Mouse (Mus musculus) adrenal gland, postnatal 25 days (tissue): ENCODE measurements around the gene Akr1cl. TPM values are rescaled to one million over a fixed set of nuclear protein-coding genes. Genes with fewer than 3 reads are reported as not detected.

Source experiments
- DNase-seq: peaks from one replicate; pipeline ENCODE4 v3.0.0; 2021; ENCODE audit warnings: mixed read lengths
- total RNA-seq: library from RNA; stranded (reverse); gene quantifications from 2 replicates; pipeline ENCODE4 v1.2.3, GENCODE M21; 2021

Akr1cl gene
- total RNA-seq, 1 experiment from 2014 or later: 2,446 TPM

DNA sequence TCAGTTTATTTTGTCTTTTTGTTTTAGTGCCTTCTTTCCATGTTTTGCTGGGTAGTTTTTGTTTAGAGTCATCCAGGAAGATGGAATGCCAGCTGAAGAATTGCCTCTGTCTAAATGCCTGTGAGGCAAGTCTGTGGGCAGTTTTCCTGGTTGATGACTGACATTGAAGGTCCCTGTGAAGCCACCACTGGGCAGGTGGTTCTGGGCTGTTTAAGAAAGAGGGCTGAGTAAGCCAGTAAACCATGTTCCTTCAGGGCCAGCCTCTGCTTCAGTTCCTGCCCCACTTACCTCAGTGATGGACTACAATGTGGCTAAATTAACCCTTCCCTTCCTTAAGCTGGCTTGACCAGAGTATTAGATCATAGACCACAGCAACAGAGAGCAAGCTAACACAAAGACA, 44.4 kb downstream of the Akr1cl start:
- DNase-seq: no peak

GRCm38 (mm10) chr1:64986120-64986519, 46.4 kb downstream of the Akr1cl start:
- DNase-seq: peak; percentile 77

DNA sequence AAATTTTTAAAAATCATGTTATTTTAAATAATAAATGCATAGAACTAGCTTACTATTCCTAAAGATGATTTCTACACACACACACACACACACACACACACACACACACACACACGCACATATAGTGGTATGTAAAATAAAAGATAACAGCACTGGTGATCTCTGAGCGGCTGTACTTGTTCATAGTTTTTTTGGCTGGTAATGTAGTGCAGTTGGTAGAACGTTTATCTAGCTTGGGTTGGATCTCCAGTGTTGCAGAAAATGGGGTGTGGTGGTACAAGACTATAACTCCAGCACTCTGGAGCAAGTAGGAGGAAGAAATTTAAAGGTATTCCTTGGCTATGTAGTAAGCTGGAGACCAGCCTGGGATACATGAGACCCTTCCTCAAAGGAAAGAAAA, 49.3 kb downstream of the Akr1cl start:
- DNase-seq: no peak

- no peak for DNase-seq
Measured at GRCm38 (mm10) chr1:64978321-64978799, 54.2 kb downstream of the Akr1cl start.

- no peak for DNase-seq
Measured at GRCm38 (mm10) chr1:64975346-64975745, 57.2 kb downstream of the Akr1cl start.

DNA sequence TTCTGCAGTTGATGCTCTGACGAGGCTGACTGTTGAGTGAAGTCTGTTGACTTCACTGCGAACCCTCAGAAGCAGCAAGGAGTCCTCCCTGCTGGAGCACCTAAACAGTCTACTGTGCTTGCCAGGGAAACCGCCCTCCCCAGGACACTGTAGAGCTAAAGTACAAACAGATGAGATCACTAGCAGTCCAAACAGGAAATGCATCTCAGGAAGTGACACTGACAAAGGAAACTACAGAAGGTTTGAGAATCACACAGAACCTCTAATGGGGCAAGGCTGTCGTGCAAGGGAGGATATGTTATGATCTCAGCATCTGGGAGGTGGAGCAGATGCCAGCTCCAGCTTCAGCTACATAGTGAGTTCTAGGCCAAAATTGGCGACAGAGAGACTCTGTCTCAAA, 61.9 kb downstream of the Akr1cl start:
- no peak for DNase-seq

Other genes with a start within 250 kb of the Akr1cl start
- gene Plekhm3, start 75.9 kb downstream of the Akr1cl start, total RNA-seq: 20.7 and 23.6 TPM in 2 replicates
- gene Cryge, start 18.4 kb upstream of the Akr1cl start, total RNA-seq: 0.49 TPM in 1 of 2 replicates, not detected in the other
- gene Crygd, start 30.7 kb upstream of the Akr1cl start, total RNA-seq: not detected in 2 replicates
- not detected in 2 replicates for gene Crygc, start 40.9 kb upstream of the Akr1cl start, total RNA-seq
- gene Crygb, start 49.5 kb upstream of the Akr1cl start, total RNA-seq: not detected in 2 replicates
- gene Cryga, start 70.6 kb upstream of the Akr1cl start, total RNA-seq: not detected in 2 replicates
- gene Gm28845, start 86.8 kb upstream of the Akr1cl start, total RNA-seq: not detected in 2 replicates
- not detected in 2 replicates for gene D630023F18Rik, start 90.5 kb upstream of the Akr1cl start, total RNA-seq
- 698 and 945 TPM in 2 replicates for gene Idh1, start 153.7 kb upstream of the Akr1cl start, total RNA-seq
- gene Pikfyve, start 153.9 kb upstream of the Akr1cl start, total RNA-seq: 33.8 and 36.8 TPM in 2 replicates
- not detected in 2 replicates for gene Pth2r, start 249.3 kb upstream of the Akr1cl start, total RNA-seq